Mouse (Mus musculus): Measurements from ENCODE around the gene Rnf187. TPM values are rescaled to one million over a fixed set of nuclear protein-coding genes. Genes with fewer than 3 reads are reported as not detected.

The Rnf187 gene
- total RNA-seq, 2 experiments from 2014 or later = 478 to 523 TPM

DNA sequence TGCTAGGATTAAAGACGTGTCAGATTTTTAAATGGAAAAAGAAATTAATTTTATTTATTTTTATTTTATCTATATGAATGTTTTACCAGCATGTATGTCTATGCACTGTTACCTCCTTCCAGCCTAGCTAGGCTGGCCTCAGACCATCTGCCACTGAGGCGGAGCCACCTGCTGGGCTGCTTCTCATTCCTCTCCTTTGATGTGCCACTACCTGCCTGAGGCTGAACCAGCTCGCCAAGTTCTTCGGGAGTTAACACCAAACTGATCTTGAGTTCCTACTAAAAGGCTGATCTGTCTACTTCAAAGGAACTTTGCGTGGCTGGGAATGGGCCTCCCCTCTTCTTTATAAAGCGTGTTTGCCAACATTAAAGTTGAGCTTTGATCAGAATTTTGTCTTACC is 44.3 kb downstream of the Rnf187 start:
- no peak for DNase-seq

- DNase-seq = no peak
Measured at GRCm38 (mm10) chr11:58890511-58890910, 48.2 kb downstream of the Rnf187 start.

DNA sequence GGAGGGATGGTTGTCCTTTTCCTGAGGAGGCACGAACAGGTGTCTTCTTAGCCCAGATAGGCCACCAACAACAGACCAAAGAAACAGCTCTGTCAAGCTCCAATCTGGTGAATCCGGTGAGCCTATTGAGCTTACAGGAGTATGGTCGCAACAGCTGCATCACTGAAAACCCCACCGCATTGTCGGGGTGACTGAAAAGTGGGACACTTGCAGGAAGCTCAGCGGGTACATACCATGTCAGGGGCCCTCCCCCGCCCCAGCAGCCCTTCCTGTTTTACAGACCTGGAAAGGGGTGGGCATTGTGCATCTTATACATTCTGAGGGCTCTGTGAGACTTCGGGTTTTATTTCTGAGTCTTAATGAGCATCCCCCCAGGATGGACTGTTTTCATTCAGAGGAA is 55.0 kb downstream of the Rnf187 start:
- no peak for DNase-seq

Small RNA genes within 50 kb of the gene (microRNA-seq; reads per million reads assigned to microRNA genes)
- gene Gm44313 = 0 reads per million in 2 experiments

Other genes with a start within 250 kb of the Rnf187 start
- not detected for gene Olfr319, start 239.8 kb downstream of the Rnf187 start, total RNA-seq (2021)
- not detected for gene Olfr318, start 214.9 kb downstream of the Rnf187 start, total RNA-seq (2021)
- gene Olfr317, start 199.7 kb downstream of the Rnf187 start, total RNA-seq (2021) = under 1 TPM in 1 of 2 experiments, not detected in 1; 0.20 TPM
- gene Olfr316, start 186.2 kb downstream of the Rnf187 start, total RNA-seq (2021) = under 1 TPM; 0.45 to 0.48 TPM
- gene Olfr315, start 165.7 kb downstream of the Rnf187 start, total RNA-seq (2021) = not detected
- not detected for gene Olfr314, start 156.0 kb downstream of the Rnf187 start, total RNA-seq (2021)
- gene Fam183b, start 137.0 kb downstream of the Rnf187 start, total RNA-seq (2021) = 1 to 10 TPM; 5.9 to 7.5 TPM
- not detected for gene Olfr313, start 123.9 kb downstream of the Rnf187 start, total RNA-seq (2021)
- not detected for gene Olfr312, start 109.7 kb downstream of the Rnf187 start, total RNA-seq (2021)
- not detected for gene Olfr311, start 99.7 kb downstream of the Rnf187 start, total RNA-seq (2021)
- 10 to 100 TPM; 19.3 to 20.0 TPM for gene Gm12258, start 91.8 kb downstream of the Rnf187 start, total RNA-seq (2021)
- 10 to 100 TPM in 1 of 2 experiments, 1 to 10 TPM in 1; 9.7 to 12.2 TPM for gene 2810021J22Rik, start 71.7 kb downstream of the Rnf187 start, total RNA-seq (2021)
- gene Zfp39, start 34.7 kb downstream of the Rnf187 start, total RNA-seq (2021) = 1 to 10 TPM; 8.4 to 9.2 TPM
- gene Btnl10, start 21.0 kb downstream of the Rnf187 start, total RNA-seq (2021) = under 1 TPM in 1 of 2 experiments, not detected in 1; 0.12 TPM
- gene Hist3h2ba, start 10.0 kb upstream of the Rnf187 start, total RNA-seq (2021) = 10 to 100 TPM; 88.8 to 93.5 TPM
- 10 to 100 TPM; 73.2 to 83.2 TPM for gene Hist3h2a, start 15.8 kb upstream of the Rnf187 start, total RNA-seq (2021)
- gene Trim17, start 15.8 kb upstream of the Rnf187 start, total RNA-seq (2021) = 1 to 10 TPM; 5.6 to 6.2 TPM
- 10 to 100 TPM; 28.8 to 29.3 TPM for gene Trim11, start 39.2 kb upstream of the Rnf187 start, total RNA-seq (2021)
- 1 to 10 TPM; 1.2 to 1.7 TPM for gene Obscn, start 197.5 kb upstream of the Rnf187 start, total RNA-seq (2021)
- gene Iba57, start 224.8 kb upstream of the Rnf187 start, total RNA-seq (2021) = 1 to 10 TPM; 8.5 to 8.6 TPM
- gene Gjc2, start 244.3 kb upstream of the Rnf187 start, total RNA-seq (2021) = 10 to 100 TPM; 15.7 to 16.9 TPM

Measured in layer of hippocampus, postnatal 36 days (tissue).